Mouse (Mus musculus): ENCODE measurements around the gene Psmd5. TPM values are rescaled to one million over a fixed set of nuclear protein-coding genes. Genes with fewer than 3 reads are reported as not detected.
"Not testable (repeated sequence)": the region's sequence is repeated elsewhere in the genome, so short reads cannot be mapped to it uniquely, and the experiment has no call there.

The Psmd5 gene
- polyA plus RNA-seq, 1 experiment from 2014 or later = 114 TPM

GRCm38 (mm10) chr2:34802565-34803245 lies 72.1 kb downstream of the Psmd5 start:
- WGBS = under 1% methylated on average over 28 of the region's 32 CpGs
- peaks cover 26% of the 10 kb centered on the region for H3K4me1 ChIP-seq (replicated peaks; ENCODE audit: control insufficient read depth, insufficient read depth, low read length)
- ATAC-seq (ENCODE audit: low FRiP score) (peak; percentile 48), DNase-seq (ENCODE audit: low spot score) (peak; percentile 26)
- not testable (repeated sequence) for H3K27me3 ChIP-seq (ENCODE audit: control insufficient read depth, insufficient read depth, low read length); H3K9me3 ChIP-seq (ENCODE audit: control insufficient read depth, low read length)
- H3K9ac ChIP-seq = peak overlapping the region; percentile 84
- peak overlapping the region; percentile 92 for H3K27ac ChIP-seq
- peak overlapping the region; percentile 65 for H3K4me3 ChIP-seq (replicated peaks; ENCODE audit: low read length)
- peak overlapping the region; percentile 72 for H3K4me2 ChIP-seq (replicated peaks)
- H3K36me3 ChIP-seq (replicated peaks; ENCODE audit: control insufficient read depth, insufficient read depth) = peaks cover 28% of the 10 kb centered on the region; the same call in 1 of the 2 replicates

DNA sequence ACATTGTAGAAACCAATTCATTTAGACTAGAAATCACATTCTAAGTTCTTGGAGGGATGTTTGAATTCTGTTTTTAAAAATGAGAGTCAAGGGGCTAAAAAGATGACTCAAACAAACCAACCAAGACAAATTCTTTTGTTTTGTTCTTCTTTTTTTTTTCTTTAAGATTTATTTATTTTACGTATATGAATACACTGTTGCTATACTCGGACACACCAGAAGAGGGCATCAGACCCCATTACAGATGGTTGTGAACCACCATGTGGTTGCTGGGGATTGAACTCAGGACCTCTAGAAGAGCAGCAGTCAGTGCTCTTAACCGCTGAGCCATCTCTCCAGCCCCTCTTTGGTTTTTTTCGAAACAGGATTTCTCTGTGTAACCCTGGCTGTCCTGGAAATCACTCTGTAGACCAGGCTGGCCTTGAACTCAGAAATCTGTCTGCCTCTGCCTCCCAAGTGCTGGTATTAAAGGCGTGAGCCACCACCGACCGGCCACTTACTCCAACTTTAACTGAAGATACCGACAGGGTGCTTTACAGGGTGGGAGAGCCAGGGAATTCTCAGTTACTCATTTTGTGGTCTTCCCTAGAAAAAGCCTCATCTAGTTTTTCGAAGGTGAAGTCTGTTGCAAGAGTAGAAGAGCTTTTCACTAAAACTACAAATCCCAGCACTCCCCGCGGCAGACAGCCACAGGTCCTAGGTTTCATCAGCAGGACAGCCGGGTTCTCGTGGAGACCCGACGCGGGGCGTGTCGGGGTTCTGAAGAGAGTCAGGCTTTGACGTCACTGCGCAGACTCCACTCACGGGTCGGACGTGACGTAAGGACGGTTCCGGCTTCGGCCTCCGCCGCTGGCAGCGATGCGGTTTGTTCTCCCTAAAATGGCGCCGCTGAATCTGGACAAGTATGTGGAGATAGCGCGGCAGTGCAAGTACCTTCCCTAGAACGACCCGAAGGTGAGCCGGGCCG lies 73.0 kb downstream of the Psmd5 start:
- ATAC-seq (ENCODE audit: low FRiP score) = peak; percentile 97
- H3K9ac ChIP-seq = peak overlapping the region; percentile 84
- peak overlapping the region; percentile 65 for H3K4me3 ChIP-seq (replicated peaks; ENCODE audit: low read length)
- 6% methylated on average over 39 of the region's 39 CpGs for WGBS
- H3K4me1 ChIP-seq (replicated peaks; ENCODE audit: control insufficient read depth, insufficient read depth, low read length) = peaks cover 26% of the 10 kb centered on the region
- no peaks in the 10 kb centered on the region for H3K27me3 ChIP-seq (ENCODE audit: control insufficient read depth, insufficient read depth, low read length)
- no peaks in the 10 kb centered on the region for H3K9me3 ChIP-seq (ENCODE audit: control insufficient read depth, low read length)
- DNase-seq (ENCODE audit: low spot score) = peak; percentile 100
- peaks cover 22% of the 10 kb centered on the region; the same call in 1 of the 2 replicates for H3K36me3 ChIP-seq (replicated peaks; ENCODE audit: control insufficient read depth, insufficient read depth)
- H3K4me2 ChIP-seq (replicated peaks) = peak overlapping the region; percentile 33
- H3K27ac ChIP-seq = peak overlapping the region; percentile 92

- Histone ChIP-seq H3K4me1 (replicated peaks; ENCODE audit: control insufficient read depth, insufficient read depth, low read length) (peaks cover 26% of the 10 kb centered on the region), H3K4me3 (replicated peaks; ENCODE audit: low read length) (no peak overlapping the region)
These were observed 74.4 kb downstream of the Psmd5 start for GRCm38 (mm10) chr2:34800371-34800770.

More at GRCm38 (mm10) chr2:34800371-34800770, 74.4 kb downstream of the Psmd5 start:
- DNase-seq (ENCODE audit: low spot score) (no peak), ATAC-seq (ENCODE audit: low FRiP score) (no peak)
- Histone ChIP-seq H3K9ac (no peak overlapping the region), H3K27me3 (ENCODE audit: control insufficient read depth, insufficient read depth, low read length) (no peaks in the 10 kb centered on the region), H3K4me2 (replicated peaks) (no peak overlapping the region; the same call in 1 of the 2 replicates), H3K9me3 (ENCODE audit: control insufficient read depth, low read length) (no peaks in the 10 kb centered on the region), H3K27ac (no peak overlapping the region), H3K36me3 (replicated peaks; ENCODE audit: control insufficient read depth, insufficient read depth) (peaks cover 12% of the 10 kb centered on the region)
- 86% methylated on average over 7 of the region's 7 CpGs for WGBS

Other genes starting within 250 kb of the Psmd5 start
- 111 and 123 TPM in 2 replicates for gene Gapvd1, start 119.7 kb downstream of the Psmd5 start, polyA plus RNA-seq (2014; fragmentation: Nextera tagmentation; extraction: Ambion mirVana)
- gene Hspa5, start 103.0 kb downstream of the Psmd5 start, polyA plus RNA-seq (2014; fragmentation: Nextera tagmentation; extraction: Ambion mirVana) = 423 and 537 TPM in 2 replicates
- 24.8 and 26.1 TPM in 2 replicates for gene Rabepk, start 75.1 kb downstream of the Psmd5 start, polyA plus RNA-seq (2014; fragmentation: Nextera tagmentation; extraction: Ambion mirVana)
- 73.8 and 83.7 TPM in 2 replicates for gene Fbxw2, start 48.7 kb downstream of the Psmd5 start, polyA plus RNA-seq (2014; fragmentation: Nextera tagmentation; extraction: Ambion mirVana)
- not detected in 2 replicates for gene Gm34653, start 42.0 kb downstream of the Psmd5 start, polyA plus RNA-seq (2014; fragmentation: Nextera tagmentation; extraction: Ambion mirVana)
- 0.21 and 0.37 TPM in 2 replicates for gene Cutal, start 572 bp downstream of the Psmd5 start, polyA plus RNA-seq (2014; fragmentation: Nextera tagmentation; extraction: Ambion mirVana)
- 1.8 and 4.1 TPM in 2 replicates for gene Phf19, start 39.1 kb upstream of the Psmd5 start, polyA plus RNA-seq (2014; fragmentation: Nextera tagmentation; extraction: Ambion mirVana)
- 1.2 and 2.0 TPM in 2 replicates for gene Traf1, start 86.8 kb upstream of the Psmd5 start, polyA plus RNA-seq (2014; fragmentation: Nextera tagmentation; extraction: Ambion mirVana)
- 0.44 and 0.46 TPM in 2 replicates for gene Hc, start 186.5 kb upstream of the Psmd5 start, polyA plus RNA-seq (2014; fragmentation: Nextera tagmentation; extraction: Ambion mirVana)
- 0.20 and 0.51 TPM in 2 replicates for gene AI182371, start 226.6 kb upstream of the Psmd5 start, polyA plus RNA-seq (2014; fragmentation: Nextera tagmentation; extraction: Ambion mirVana)
- 8.4 and 10.5 TPM in 2 replicates for gene Cntrl, start 234.5 kb upstream of the Psmd5 start, polyA plus RNA-seq (2014; fragmentation: Nextera tagmentation; extraction: Ambion mirVana)